Mouse (Mus musculus) gonadal fat pad, adult 2 months (tissue): Measurements from ENCODE around the gene Mgea5. TPM values are rescaled to one million over a fixed set of nuclear protein-coding genes. Genes with fewer than 3 reads are reported as not detected.

Experiments
- DNase-seq: peaks from one replicate; pipeline ENCODE4 v3.0.0-alpha.2; 2012; ENCODE audit warnings: low read depth
- polyA plus RNA-seq: library from polyadenylated mRNA; depleted of rRNA; stranded (reverse); fragments of >200 nt; gene quantifications from 2 replicates; pipeline ENCODE4 v1.2.3, GENCODE M21; 2012

The Mgea5 gene
- polyA plus RNA-seq, 1 experiment = 26.2 TPM

GRCm38 (mm10) chr19:45796061-45796556 lies 12.5 kb upstream of the Mgea5 start:
- no peak for DNase-seq

GRCm38 (mm10) chr19:45795406-45795944 lies 11.8 kb upstream of the Mgea5 start:
- no peak for DNase-seq

- no peak for DNase-seq
These were observed 11.1 kb upstream of the Mgea5 start for GRCm38 (mm10) chr19:45794718-45795117.

- DNase-seq = no peak
These were observed 8.8 kb upstream of the Mgea5 start for GRCm38 (mm10) chr19:45792404-45792803.

- no peak for DNase-seq
These were observed 6.5 kb upstream of the Mgea5 start for GRCm38 (mm10) chr19:45789888-45790874.

- DNase-seq = no peak
These were observed 5.7 kb upstream of the Mgea5 start for GRCm38 (mm10) chr19:45789365-45789764.

- DNase-seq = no peak
These were observed 4.7 kb upstream of the Mgea5 start for GRCm38 (mm10) chr19:45788337-45788736.

- DNase-seq = no peak
These were observed 3.8 kb upstream of the Mgea5 start for GRCm38 (mm10) chr19:45787450-45787849.

GRCm38 (mm10) chr19:45785470-45785869 lies 1.8 kb upstream of the Mgea5 start:
- no peak for DNase-seq

GRCm38 (mm10) chr19:45783933-45784576 lies 418 bp upstream of the Mgea5 start:
- no peak for DNase-seq

GRCm38 (mm10) chr19:45782315-45783001 lies 1.2 kb downstream of the Mgea5 start:
- no peak for DNase-seq

- no peak for DNase-seq
These were observed 2.0 kb downstream of the Mgea5 start for GRCm38 (mm10) chr19:45781676-45782075.

GRCm38 (mm10) chr19:45780350-45780915 lies 3.2 kb downstream of the Mgea5 start:
- DNase-seq = no peak

- DNase-seq = no peak
These were observed 8.2 kb downstream of the Mgea5 start for GRCm38 (mm10) chr19:45775486-45775885.

GRCm38 (mm10) chr19:45771501-45771900 lies 12.1 kb downstream of the Mgea5 start:
- no peak for DNase-seq

GRCm38 (mm10) chr19:45760810-45761209 lies 22.8 kb downstream of the Mgea5 start:
- DNase-seq = no peak

GRCm38 (mm10) chr19:45758671-45759070 lies 25.0 kb downstream of the Mgea5 start:
- no peak for DNase-seq

GRCm38 (mm10) chr19:45753551-45753950 lies 30.1 kb downstream of the Mgea5 start:
- DNase-seq = no peak

- DNase-seq = no peak
These were observed 31.8 kb downstream of the Mgea5 start for GRCm38 (mm10) chr19:45751881-45752280.

- DNase-seq = peak; percentile 13
These were observed 34.2 kb downstream of the Mgea5 start, which contains the start of gene Npm3 for GRCm38 (mm10) chr19:45749243-45750043. Gene Npm3 (minus strand): TSS chr19:45749591.
